Mouse (Mus musculus) bone marrow, adult 2 months (tissue): ENCODE data around the gene Clip4.

Experiments
- CTCF ChIP-seq: fragments of 200-500 bp; IDR thresholded peaks from 2 replicates; pipeline ENCODE4 v1.5.1; 2011; ENCODE audit warnings: low read length, control low read depth; ENCODE audit not compliant: control insufficient read depth, insufficient read depth
- POLR2A ChIP-seq: fragments of 200-500 bp; IDR thresholded peaks from 2 replicates; pipeline ENCODE4 v1.6.1; 2011; ENCODE audit warnings: low read depth, mild to moderate bottlenecking, control low read depth, low read length, borderline replicate concordance; ENCODE audit not compliant: control insufficient read depth

DNA sequence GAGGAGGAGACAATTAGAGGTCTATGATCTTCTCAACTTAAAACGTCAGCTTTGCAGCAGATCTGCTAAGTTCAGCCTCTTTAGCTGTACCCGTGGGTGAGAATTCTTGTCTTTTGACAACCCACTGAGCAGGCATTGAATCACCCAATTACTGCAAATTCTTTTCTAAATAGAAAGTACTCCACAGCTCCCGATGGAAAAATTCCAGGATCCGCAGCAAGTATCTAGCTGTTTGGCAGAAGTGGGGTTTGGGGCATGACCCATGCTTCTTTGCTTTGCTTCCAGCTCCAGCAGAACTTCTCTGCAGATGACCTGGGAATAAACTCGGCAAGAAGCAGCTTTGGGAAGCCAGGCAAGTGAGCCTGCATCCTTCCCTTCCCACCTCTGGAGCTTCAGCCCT is 25.3 kb upstream of the Clip4 start:
- no peak for TF ChIP-seq POLR2A
- TF ChIP-seq CTCF, result no peak
